Mouse (Mus musculus): ENCODE measurements at regions not wholly inside any gene's neighbourhood (a gene's known extent, or its start where the extent isn't known, plus 50 kb on each side); places are given as distances from the start of the nearest gene placed in this dataset.

DNA sequence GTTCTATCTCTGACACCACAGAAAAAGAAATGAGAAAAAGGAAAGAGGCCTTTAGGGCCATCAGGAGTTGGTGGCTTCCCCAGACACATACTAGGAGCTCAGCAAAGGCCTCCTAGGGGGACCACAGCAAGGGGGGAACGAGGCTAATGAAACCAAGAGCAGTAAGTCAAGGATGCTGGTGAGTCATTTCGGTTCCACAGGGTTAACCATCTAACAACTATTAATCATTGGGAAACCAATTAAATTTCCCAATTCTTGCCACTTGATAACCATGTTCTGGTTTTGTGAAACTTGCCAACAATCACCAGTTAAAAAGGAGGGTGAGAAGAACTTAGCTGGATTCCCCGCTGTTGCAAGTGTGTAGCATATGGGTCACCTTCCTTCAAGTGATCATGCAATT is 1451.6 kb downstream of the Gsdmc2 start:
- TF ChIP-seq CTCF (IDR thresholded peaks at IDR 0.05; ENCODE audit: low read depth) (no peak), EP300 (IDR thresholded peaks at IDR 0.05; ENCODE audit: low read depth) (no peak)
